ENCODE assay signal across 10 mouse cellular contexts in genomic region chr17:46701489-46701888, GRCm38 (mm10). TPM values are rescaled to one million over a fixed set of nuclear protein-coding genes. Genes with fewer than 3 reads are reported as not detected.
DNase-seq lines count a peak whose midpoint lies in the region; ATAC-seq and TF ChIP-seq lines count a peak whose summit lies in the region.
"Had no signal": no experiment of that assay in that cellular context is flagged by ENCODE, and none has a peak within 500 bp of the region (broad histone marks: within the 10 kb centered on the region; RNA-seq: fewer than 3 reads in every experiment).

No protein-coding gene starts in this region.

- no peak for TF ChIP-seq CTCF in intestine, postnatal 0 days (IDR thresholded peaks at IDR 0.05; ENCODE audit: low read depth)

- H3K27me3 ChIP-seq in intestine, embryonic 14.5 days (replicated peaks; ENCODE audit: control insufficient read depth, insufficient read depth, low read length) = no peaks in the 10 kb centered on the region
- H3K27me3 ChIP-seq in intestine, postnatal 0 days (replicated peaks; ENCODE audit: control insufficient read depth, insufficient read depth, low read length) = no peaks in the 10 kb centered on the region
- H3K27me3 ChIP-seq in forebrain, embryonic 15.5 days = no peaks in the 10 kb centered on the region
- no peaks in the 10 kb centered on the region for H3K27me3 ChIP-seq in intestine, embryonic 15.5 days (replicated peaks)
- H3K27me3 ChIP-seq in myocyte (ENCODE audit: control insufficient read depth, insufficient read depth, insufficient read length) = no peaks in the 10 kb centered on the region

- H3K36me3 ChIP-seq in intestine, embryonic 14.5 days (ENCODE audit: control insufficient read depth, insufficient read depth, low read length) = peaks cover 18% of the 10 kb centered on the region; the same call in 1 of the 2 replicates
- peaks cover 11% of the 10 kb centered on the region; the same call in 1 of the 2 replicates for H3K36me3 ChIP-seq in intestine, postnatal 0 days (ENCODE audit: control insufficient read depth, insufficient read depth)
- H3K36me3 ChIP-seq in forebrain, embryonic 15.5 days = peaks cover 8% of the 10 kb centered on the region; the same call in 1 of the 2 replicates
- H3K36me3 ChIP-seq in intestine, embryonic 15.5 days = peaks cover 5% of the 10 kb centered on the region; the same call in 1 of the 2 replicates
- no peaks in the 10 kb centered on the region for H3K36me3 ChIP-seq in myocyte (ENCODE audit: control insufficient read depth, insufficient read depth)

- 75% methylated on average over 12 of the region's 12 CpGs for WGBS in intestine, embryonic 14.5 days
- 71% methylated on average over 12 of the region's 12 CpGs for WGBS in intestine, postnatal 0 days
- 81% methylated on average over 12 of the region's 12 CpGs for WGBS in forebrain, embryonic 15.5 days
- 71% methylated on average over 12 of the region's 12 CpGs for WGBS in intestine, embryonic 15.5 days

- ATAC-seq in intestine, embryonic 14.5 days (replicated peaks; ENCODE audit: low FRiP score, low TSS enrichment, low read depth) = no peak
- ATAC-seq in intestine, postnatal 0 days = no peak
- no peak for ATAC-seq in forebrain, embryonic 15.5 days (replicated peaks)
- no peak for ATAC-seq in intestine, embryonic 15.5 days

- H3K79me2 ChIP-seq in myocyte (ENCODE audit: control insufficient read depth, insufficient read depth) = peaks cover 49% of the 10 kb centered on the region

- no peak overlapping the region for H3K27ac ChIP-seq in intestine, embryonic 14.5 days (ENCODE audit: low read depth)
- H3K27ac ChIP-seq in intestine, postnatal 0 days (ENCODE audit: low read depth, low read length) = no peak overlapping the region
- H3K27ac ChIP-seq in forebrain, embryonic 15.5 days (replicated peaks) = no peak overlapping the region
- 0 out of 2 replicates have a peak overlapping the region, but pooled peaks have one; percentile 40 for H3K27ac ChIP-seq in intestine, embryonic 15.5 days

- H3K4me3 ChIP-seq in intestine, embryonic 14.5 days (ENCODE audit: low read depth, low read length) = no peak overlapping the region
- no peak overlapping the region for H3K4me3 ChIP-seq in intestine, postnatal 0 days (ENCODE audit: low read depth, low read length)
- no peak overlapping the region for H3K4me3 ChIP-seq in forebrain, embryonic 15.5 days
- H3K4me3 ChIP-seq in intestine, embryonic 15.5 days (replicated peaks) = no peak overlapping the region
- no peak overlapping the region for H3K4me3 ChIP-seq in myocyte

- H3K9me3 ChIP-seq in intestine, embryonic 14.5 days (ENCODE audit: control insufficient read depth, low read length) = no peaks in the 10 kb centered on the region
- no peaks in the 10 kb centered on the region for H3K9me3 ChIP-seq in intestine, postnatal 0 days (ENCODE audit: control insufficient read depth)
- H3K9me3 ChIP-seq in forebrain, embryonic 15.5 days = no peaks in the 10 kb centered on the region
- H3K9me3 ChIP-seq in intestine, embryonic 15.5 days = no peaks in the 10 kb centered on the region

- TF ChIP-seq POLR2A in myocyte (IDR thresholded peaks at IDR 0.05; ENCODE audit: insufficient read length, low read depth) = no peak

- peaks cover 20% of the 10 kb centered on the region for H3K4me1 ChIP-seq in intestine, embryonic 14.5 days (replicated peaks; ENCODE audit: control insufficient read depth, insufficient read depth, low read length)
- H3K4me1 ChIP-seq in intestine, postnatal 0 days (replicated peaks; ENCODE audit: control insufficient read depth, insufficient read depth, low read length) = peaks cover 10% of the 10 kb centered on the region; the same call in 1 of the 2 replicates
- H3K4me1 ChIP-seq in forebrain, embryonic 15.5 days = peaks cover 43% of the 10 kb centered on the region
- peaks cover 34% of the 10 kb centered on the region for H3K4me1 ChIP-seq in intestine, embryonic 15.5 days (replicated peaks)

- no peak overlapping the region for H3K4me2 ChIP-seq in intestine, embryonic 14.5 days (ENCODE audit: low read length)
- H3K4me2 ChIP-seq in intestine, postnatal 0 days (replicated peaks; ENCODE audit: low read depth) = no peak overlapping the region
- no peak overlapping the region for H3K4me2 ChIP-seq in forebrain, embryonic 15.5 days (replicated peaks)
- peak overlapping the region; percentile 24; the same call in 1 of the 2 replicates for H3K4me2 ChIP-seq in intestine, embryonic 15.5 days (replicated peaks)
- peak overlapping the region; percentile 25 for H3K4me2 ChIP-seq in myocyte (ENCODE audit: low read depth)

- H3K9ac ChIP-seq in intestine, embryonic 14.5 days (ENCODE audit: low read length) = 0 out of 2 replicates have a peak overlapping the region, but pooled peaks have one; percentile 13
- H3K9ac ChIP-seq in intestine, postnatal 0 days (ENCODE audit: low read depth, low read length) = no peak overlapping the region
- H3K9ac ChIP-seq in forebrain, embryonic 15.5 days (replicated peaks) = peak overlapping the region; percentile 15
- H3K9ac ChIP-seq in intestine, embryonic 15.5 days = 0 out of 2 replicates have a peak overlapping the region, but pooled peaks have one; percentile 17

- no peak overlapping the region for H3ac ChIP-seq in myocyte (ENCODE audit: control insufficient read depth, insufficient read length)

- no peak for DNase-seq in intestine, embryonic 14.5 days (ENCODE audit: low spot score)
- DNase-seq in right cerebral cortex, postnatal 14 days = no peak
- DNase-seq in adrenal gland, adult 2 months = no peak
- DNase-seq: kidney, postnatal 14 days; lung, postnatal 10 days; thymus, adult 18-20 months had no signal

TF ChIP-seq in myocyte, 11 proteins besides CTCF, POLR2A, EP300 and RAD21:
- TF ChIP-seq MYOG (IDR thresholded peaks at IDR 0.05; ENCODE audit: control insufficient read depth in 1 of 3, insufficient read depth in 1 of 3, insufficient read length in 2 of 3, low read depth in 2 of 3) (peak in 1 of 3 experiments; percentile 12), TCF3 (IDR thresholded peaks at IDR 0.05; ENCODE audit: insufficient read length, low read depth) (no peak)

RNA-seq across cellular contexts. Expression of gene Ppp2r5d, which starts 3.4 kb away (rescaled TPM):
- polyA plus RNA-seq in intestine, embryonic 14.5 days (2014; fragmentation: Nextera tagmentation; extraction: Ambion mirVana) = 85.6 and 88.5 TPM in 2 replicates
- polyA plus RNA-seq in intestine, postnatal 0 days (2015; fragmentation: Nextera tagmentation; extraction: Ambion mirVana) = 25.9 and 26.5 TPM in 2 replicates
- 88.0 and 93.4 TPM in 2 replicates for polyA plus RNA-seq in forebrain, embryonic 15.5 days (2015; fragmentation: Nextera tagmentation; extraction: Ambion mirVana)
- polyA plus RNA-seq in intestine, embryonic 15.5 days (2015; fragmentation: Nextera tagmentation; extraction: Ambion mirVana) = 71.8 and 79.9 TPM in 2 replicates
- 79.6 TPM for polyA plus RNA-seq in myocyte (2012; fragmentation: generic; extraction: Trizol)
- 10 to 100 TPM; 42.6 to 50.3 TPM for total RNA-seq in adrenal gland, adult 2 months (2021)
- polyA plus RNA-seq in adrenal gland, adult 2 months (2012; rRNA removed) = 44.2 and 46.1 TPM in 2 replicates

RNA-seq across cellular contexts. Expression of gene Pex6, which starts 9.8 kb away (rescaled TPM):
- 18.3 and 20.8 TPM in 2 replicates for polyA plus RNA-seq in intestine, embryonic 14.5 days (2014; fragmentation: Nextera tagmentation; extraction: Ambion mirVana)
- 10.4 and 11.5 TPM in 2 replicates for polyA plus RNA-seq in intestine, postnatal 0 days (2015; fragmentation: Nextera tagmentation; extraction: Ambion mirVana)
- 25.2 and 27.9 TPM in 2 replicates for polyA plus RNA-seq in forebrain, embryonic 15.5 days (2015; fragmentation: Nextera tagmentation; extraction: Ambion mirVana)
- polyA plus RNA-seq in intestine, embryonic 15.5 days (2015; fragmentation: Nextera tagmentation; extraction: Ambion mirVana) = 22.6 and 24.8 TPM in 2 replicates
- polyA plus RNA-seq in myocyte (2012; fragmentation: generic; extraction: Trizol) = 29.6 TPM
- total RNA-seq in adrenal gland, adult 2 months (2021) = 10 to 100 TPM; 49.5 to 69.2 TPM
- polyA plus RNA-seq in adrenal gland, adult 2 months (2012; rRNA removed) = 167 and 190 TPM in 2 replicates

RNA-seq across cellular contexts. Expression of gene Klhdc3, which starts 20.8 kb away (rescaled TPM):
- 109 and 110 TPM in 2 replicates for polyA plus RNA-seq in intestine, embryonic 14.5 days (2014; fragmentation: Nextera tagmentation; extraction: Ambion mirVana)
- 94.2 and 99.3 TPM in 2 replicates for polyA plus RNA-seq in intestine, postnatal 0 days (2015; fragmentation: Nextera tagmentation; extraction: Ambion mirVana)
- 181 and 187 TPM in 2 replicates for polyA plus RNA-seq in forebrain, embryonic 15.5 days (2015; fragmentation: Nextera tagmentation; extraction: Ambion mirVana)
- polyA plus RNA-seq in intestine, embryonic 15.5 days (2015; fragmentation: Nextera tagmentation; extraction: Ambion mirVana) = 104 and 107 TPM in 2 replicates
- 128 TPM for polyA plus RNA-seq in myocyte (2012; fragmentation: generic; extraction: Trizol)
- total RNA-seq in adrenal gland, adult 2 months (2021) = 10 to 100 TPM; 57.5 to 64.0 TPM
- 78.2 and 100 TPM in 2 replicates for polyA plus RNA-seq in adrenal gland, adult 2 months (2012; rRNA removed)

RNA-seq across cellular contexts. Expression of gene Mea1, which starts 22.9 kb away (rescaled TPM):
- 156 and 161 TPM in 2 replicates for polyA plus RNA-seq in intestine, embryonic 14.5 days (2014; fragmentation: Nextera tagmentation; extraction: Ambion mirVana)
- 132 and 133 TPM in 2 replicates for polyA plus RNA-seq in intestine, postnatal 0 days (2015; fragmentation: Nextera tagmentation; extraction: Ambion mirVana)
- polyA plus RNA-seq in forebrain, embryonic 15.5 days (2015; fragmentation: Nextera tagmentation; extraction: Ambion mirVana) = 214 and 222 TPM in 2 replicates
- 133 and 151 TPM in 2 replicates for polyA plus RNA-seq in intestine, embryonic 15.5 days (2015; fragmentation: Nextera tagmentation; extraction: Ambion mirVana)
- 145 TPM for polyA plus RNA-seq in myocyte (2012; fragmentation: generic; extraction: Trizol)
- total RNA-seq in adrenal gland, adult 2 months (2021) = 100 to 1,000 TPM; 106 to 114 TPM
- 44.9 and 50.8 TPM in 2 replicates for polyA plus RNA-seq in adrenal gland, adult 2 months (2012; rRNA removed)

RNA-seq across cellular contexts. Expression of gene Rrp36, which starts 27.3 kb away (rescaled TPM):
- polyA plus RNA-seq in intestine, embryonic 14.5 days (2014; fragmentation: Nextera tagmentation; extraction: Ambion mirVana) = 49.1 and 57.7 TPM in 2 replicates
- 49.0 and 55.6 TPM in 2 replicates for polyA plus RNA-seq in intestine, postnatal 0 days (2015; fragmentation: Nextera tagmentation; extraction: Ambion mirVana)
- 49.5 and 49.9 TPM in 2 replicates for polyA plus RNA-seq in forebrain, embryonic 15.5 days (2015; fragmentation: Nextera tagmentation; extraction: Ambion mirVana)
- 56.4 and 58.4 TPM in 2 replicates for polyA plus RNA-seq in intestine, embryonic 15.5 days (2015; fragmentation: Nextera tagmentation; extraction: Ambion mirVana)
- polyA plus RNA-seq in myocyte (2012; fragmentation: generic; extraction: Trizol) = 45.8 TPM
- total RNA-seq in adrenal gland, adult 2 months (2021) = 10 to 100 TPM; 24.2 to 28.5 TPM
- 21.7 and 23.8 TPM in 2 replicates for polyA plus RNA-seq in adrenal gland, adult 2 months (2012; rRNA removed)

Comparison
In these comparisons a context has a peak if more than half of its experiments do, and no peak if none do; other contexts are left out.
1. H3K4me2 ChIP-seq: peak in intestine, embryonic 15.5 days (single experiment) and myocyte (single experiment); none in intestine, embryonic 14.5 days (single experiment), intestine, postnatal 0 days (single experiment) and forebrain, embryonic 15.5 days (single experiment).